Mouse (Mus musculus) testis, postnatal 10 days (tissue): Measurements from ENCODE around the gene Gpalpp1.
A peak's percentile ranks its signal among the peaks of the same experiment; 100 is the strongest.

Experiments
- DNase-seq: peaks from one replicate; pipeline ENCODE4 v3.0.0; 2021; ENCODE audit warnings: low spot score

Gene Gpalpp1

DNA sequence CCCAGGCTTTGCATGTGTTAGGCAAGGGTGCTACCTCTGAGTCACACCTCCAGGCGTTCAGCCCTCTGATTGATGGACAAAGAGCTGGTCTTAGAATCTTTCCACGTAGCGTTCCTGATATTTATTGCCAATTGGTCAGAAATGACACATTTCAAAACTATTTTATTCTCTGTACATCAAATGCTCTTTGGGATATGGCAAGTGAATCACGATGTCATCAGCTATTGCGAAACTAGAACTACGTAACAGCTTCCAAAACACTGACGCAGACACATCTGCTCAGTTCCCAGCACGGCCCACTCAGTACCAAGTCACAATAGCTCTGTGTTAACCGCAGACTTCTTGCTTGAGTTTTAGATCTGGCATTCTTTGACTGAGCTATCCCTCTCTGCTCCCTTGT, 11.0 kb downstream of the Gpalpp1 start:
- DNase-seq = no peak

DNA sequence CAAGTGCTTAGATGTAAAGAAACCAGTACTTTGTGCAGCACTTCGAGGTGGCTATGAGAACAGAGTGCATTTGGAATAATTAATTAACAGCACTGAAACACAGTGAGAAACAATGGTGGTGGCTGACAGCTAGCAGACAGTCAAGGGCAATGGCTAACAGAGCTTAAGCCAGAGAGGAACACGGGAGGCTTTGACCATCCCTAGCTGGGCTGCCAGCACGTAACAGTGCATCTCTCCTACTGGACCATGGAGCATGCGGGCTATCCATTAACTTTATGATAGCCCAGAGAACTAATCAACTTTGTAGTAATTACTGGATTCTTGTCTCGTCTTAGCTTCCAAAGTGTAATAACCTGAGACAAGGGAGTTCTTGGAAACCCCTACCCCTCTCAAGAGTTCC, 12.7 kb downstream of the Gpalpp1 start:
- no peak for DNase-seq

GRCm38 (mm10) chr14:76097244-76097643, 13.3 kb downstream of the Gpalpp1 start:
- DNase-seq = no peak

DNA sequence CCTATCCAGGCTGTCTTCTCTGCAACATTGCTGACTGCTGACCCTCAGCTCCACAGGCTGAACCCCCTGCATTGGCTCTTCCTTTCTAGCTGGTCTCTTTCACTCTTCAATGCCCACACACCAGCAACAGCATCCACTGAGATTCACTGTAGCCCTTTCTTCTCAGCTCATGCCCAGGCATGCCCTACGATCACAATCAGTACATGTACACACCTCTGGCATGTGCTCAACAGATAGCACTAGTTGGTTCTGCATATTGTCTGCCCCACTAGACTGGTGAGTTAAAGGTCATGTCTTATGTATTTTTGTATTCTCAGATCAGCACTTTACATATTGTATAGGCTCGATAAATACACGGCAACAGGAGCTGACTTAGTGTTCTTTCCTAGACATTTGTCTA, 26.4 kb downstream of the Gpalpp1 start:
- DNase-seq = no peak

- no peak for DNase-seq
These were observed 28.4 kb downstream of the Gpalpp1 start for GRCm38 (mm10) chr14:76082086-76082636.

- DNase-seq = peak; percentile 51
These were observed 29.1 kb downstream of the Gpalpp1 start for GRCm38 (mm10) chr14:76081451-76081850.

GRCm38 (mm10) chr14:76077088-76077491, 33.5 kb downstream of the Gpalpp1 start:
- peak; percentile 48 for DNase-seq

DNA sequence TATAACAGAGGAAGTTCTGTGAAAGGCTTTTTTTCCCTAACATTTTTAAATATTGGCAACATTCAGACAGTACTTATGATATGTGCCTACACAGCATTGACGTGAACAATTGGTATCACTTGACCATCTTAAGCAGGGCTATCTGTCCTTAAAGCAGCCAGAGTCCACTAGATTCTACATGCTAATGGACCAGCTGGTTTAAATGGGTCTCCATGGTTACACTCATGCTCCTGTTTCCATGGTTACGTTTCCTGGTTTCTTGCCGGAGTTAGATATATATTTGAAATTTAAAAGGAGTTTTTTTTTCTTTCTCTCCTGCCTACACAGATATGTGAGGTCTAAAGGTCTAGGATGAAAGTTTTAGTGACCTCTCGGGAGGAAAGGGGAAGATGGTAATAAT, 34.0 kb downstream of the Gpalpp1 start:
- no peak for DNase-seq

DNA sequence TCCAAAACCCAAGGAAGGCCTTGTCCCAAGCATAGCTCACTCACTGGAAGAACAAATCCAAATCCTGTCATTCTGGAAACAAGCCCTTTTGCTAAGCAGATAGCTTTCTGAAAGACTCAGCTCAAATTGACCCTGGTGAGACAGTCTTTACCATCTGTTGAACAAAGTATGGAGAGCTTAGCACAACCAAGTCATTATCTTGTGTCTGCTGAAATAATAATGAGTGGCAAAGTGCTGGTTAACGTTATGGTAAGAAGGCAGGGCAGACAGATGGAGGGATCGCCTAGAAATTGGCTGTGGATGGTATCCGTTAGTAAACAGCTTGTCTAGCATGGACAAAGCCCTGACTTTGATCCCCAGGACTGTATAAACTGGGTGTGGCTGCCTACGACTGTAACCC, 34.8 kb downstream of the Gpalpp1 start:
- DNase-seq = no peak

- no peak for DNase-seq
These were observed 36.4 kb downstream of the Gpalpp1 start for GRCm38 (mm10) chr14:76074206-76074605.

DNA sequence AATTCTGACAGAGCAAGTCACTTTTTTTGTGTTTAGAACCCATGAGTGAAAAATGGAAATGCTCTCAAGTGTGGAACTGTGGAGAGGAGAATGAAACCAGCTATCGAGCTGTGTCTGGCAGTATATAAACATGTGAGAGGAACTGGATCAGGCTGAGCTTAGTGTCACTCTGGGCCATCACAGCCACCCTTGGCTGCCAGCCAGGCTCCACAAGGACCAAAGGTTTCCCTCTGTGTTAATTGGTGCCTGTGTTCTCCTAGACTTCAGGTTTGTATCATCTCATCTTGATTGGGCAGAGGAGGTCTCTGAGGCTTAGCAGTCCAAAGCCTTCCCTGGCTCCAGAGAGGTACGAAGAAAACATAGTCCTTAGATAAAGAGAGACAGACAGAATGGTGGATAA, 37.9 kb downstream of the Gpalpp1 start:
- no peak for DNase-seq

- no peak for DNase-seq
These were observed 41.3 kb downstream of the Gpalpp1 start for GRCm38 (mm10) chr14:76069296-76069695.

- DNase-seq = no peak
These were observed 42.3 kb downstream of the Gpalpp1 start for GRCm38 (mm10) chr14:76068296-76068695.

DNA sequence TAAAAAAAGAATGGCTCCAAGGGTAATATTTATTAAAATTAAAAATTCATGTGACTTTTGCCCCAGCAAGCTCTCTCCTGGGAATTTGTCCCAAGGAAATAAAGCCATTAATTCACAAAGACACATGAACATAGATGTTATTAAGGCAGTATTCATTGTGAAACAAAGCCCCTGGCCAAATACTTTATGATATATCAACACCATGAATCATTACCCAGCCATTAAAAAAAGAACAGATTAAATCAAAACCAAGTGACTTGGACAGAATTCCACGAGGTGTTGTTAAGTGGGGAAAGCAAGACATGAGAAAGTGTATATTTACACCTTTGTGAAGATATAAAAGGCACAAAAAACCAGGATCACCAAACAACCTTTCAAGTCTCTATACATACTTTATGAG, 43.3 kb downstream of the Gpalpp1 start:
- DNase-seq = no peak

GRCm38 (mm10) chr14:76059441-76059840, 51.1 kb downstream of the Gpalpp1 start:
- no peak for DNase-seq

- DNase-seq = no peak
These were observed 56.8 kb downstream of the Gpalpp1 start for GRCm38 (mm10) chr14:76053726-76054125.

DNA sequence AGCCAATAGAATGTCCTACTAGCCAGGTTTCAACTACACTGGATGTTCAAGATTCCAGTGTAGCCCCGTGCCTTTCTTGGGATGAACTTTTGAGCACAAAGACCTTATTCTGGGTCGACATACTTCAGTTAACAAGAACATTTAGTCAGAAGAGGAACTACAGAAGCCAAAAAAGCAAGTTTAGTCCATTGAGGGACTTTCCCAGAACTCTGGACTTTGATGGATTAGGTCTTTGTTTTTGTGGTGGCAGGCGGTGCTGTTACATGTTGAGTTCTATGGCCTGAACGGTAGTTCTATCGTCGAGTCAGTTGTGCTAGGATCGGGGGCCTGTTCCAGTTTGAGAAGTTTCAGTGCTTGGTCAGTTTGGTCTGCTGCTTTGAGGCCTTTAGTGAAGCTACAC, 58.6 kb downstream of the Gpalpp1 start:
- no peak for DNase-seq

DNA sequence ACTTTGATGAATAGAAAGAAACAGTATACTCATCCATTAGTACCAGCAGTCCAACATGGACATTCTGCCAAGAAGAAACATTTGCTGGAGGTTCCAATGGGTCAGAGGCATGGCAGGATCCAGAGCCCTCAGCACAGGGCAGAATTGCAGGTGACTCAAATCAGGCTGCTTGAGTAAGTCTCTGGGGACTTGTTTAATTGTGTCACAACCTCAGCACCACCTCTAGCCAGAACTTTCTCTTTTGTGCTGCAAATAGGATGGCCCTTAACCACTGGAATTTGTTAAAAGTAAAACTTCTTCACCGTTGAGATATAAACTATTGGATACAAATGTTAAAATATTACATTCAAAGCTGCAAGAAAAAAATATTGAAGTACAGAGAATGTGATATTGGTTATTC, 64.8 kb downstream of the Gpalpp1 start:
- no peak for DNase-seq

GRCm38 (mm10) chr14:76044164-76044557, 66.4 kb downstream of the Gpalpp1 start:
- no peak for DNase-seq

DNA sequence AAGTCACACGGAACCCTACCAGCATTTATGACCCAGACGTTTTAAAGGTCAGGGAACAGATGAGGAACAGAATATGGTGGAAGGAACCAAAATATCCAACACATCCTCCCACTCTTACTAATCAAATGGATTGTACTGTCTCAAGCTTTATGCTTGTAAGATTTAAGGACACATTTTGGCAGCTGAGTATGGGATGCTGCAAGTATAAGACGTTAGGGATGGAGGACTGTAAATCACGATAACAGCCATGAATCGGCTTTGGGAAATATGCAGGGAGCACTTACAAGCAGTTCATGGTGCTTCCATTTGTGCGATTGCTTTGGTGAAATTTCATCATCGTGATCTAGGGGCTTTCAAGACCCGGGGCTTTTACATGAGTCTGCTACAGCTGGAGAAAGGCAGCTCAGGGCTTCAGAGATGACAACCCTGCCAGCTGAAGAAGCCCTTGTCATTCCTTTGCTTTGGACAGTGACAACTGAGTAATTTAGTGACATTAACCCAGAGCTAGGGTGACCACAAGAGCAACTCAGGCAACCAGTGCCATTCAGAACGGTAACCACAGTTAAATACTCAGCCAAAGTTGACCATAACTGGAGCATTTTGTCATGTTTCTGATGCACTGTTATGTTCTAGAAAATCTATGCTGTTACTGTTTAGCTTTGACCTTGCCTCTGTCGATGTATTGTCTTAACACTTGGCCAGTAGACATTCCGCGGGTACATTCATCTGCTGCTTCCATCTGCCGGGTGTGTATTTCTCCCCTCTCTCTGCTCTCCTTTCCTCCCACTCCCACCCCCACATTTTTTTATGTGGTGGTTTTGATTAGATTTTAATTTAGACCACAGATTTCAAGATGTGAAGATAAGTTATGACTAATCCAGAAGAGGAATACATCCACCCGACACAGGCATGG, 67.1 kb downstream of the Gpalpp1 start:
- DNase-seq = no peak
